Mouse (Mus musculus) spleen, adult 2 months (tissue): ENCODE measurements around the gene Wnk4. TPM values are rescaled to one million over a fixed set of nuclear protein-coding genes. Genes with fewer than 3 reads are reported as not detected.
A peak's percentile ranks its signal among the peaks of the same experiment; 100 is the strongest.
"Not testable (repeated sequence)": the region's sequence is repeated elsewhere in the genome, so short reads cannot be mapped to it uniquely, and the experiment has no call there.

Source experiments
- DNase-seq, 2 experiments: peaks; one replicate each; pipeline versions ENCODE4 v3.0.0 to v3.0.0-alpha.2; 2012 to 2021; ENCODE audit warnings: low spot score in 2 of 2, low read depth in 1 of 2
- H3K27ac ChIP-seq: fragments of 200-500 bp; 2 replicates; pipeline ENCODE4 v1.5.1; 2012; ENCODE audit warnings: low read length, inconsistent platforms; ENCODE audit not compliant: insufficient read depth
- H3K27me3 ChIP-seq: fragments of 200-500 bp; 2 replicates; pipeline ENCODE4 v1.6.1; 2012; ENCODE audit warnings: mild to moderate bottlenecking, moderate library complexity, low read length, inconsistent platforms; ENCODE audit not compliant: control insufficient read depth, insufficient read depth
- H3K36me3 ChIP-seq: fragments of 200-500 bp; 2 replicates; pipeline ENCODE4 v1.6.1; 2012; ENCODE audit warnings: mild to moderate bottlenecking, low read length, inconsistent platforms; ENCODE audit not compliant: control insufficient read depth, insufficient read depth
- H3K4me1 ChIP-seq: fragments of 200-500 bp; 2 replicates; pipeline ENCODE4 v1.6.1; 2011; ENCODE audit warnings: inconsistent platforms; ENCODE audit not compliant: control insufficient read depth, insufficient read depth, insufficient read length
- H3K4me3 ChIP-seq: fragments of 200-500 bp; 2 replicates; pipeline ENCODE4 v1.5.1; 2011; ENCODE audit warnings: mild to moderate bottlenecking, inconsistent platforms; ENCODE audit not compliant: insufficient read depth, insufficient read length; ENCODE audit errors: extremely low read depth
- CTCF ChIP-seq: fragments of 200-500 bp; IDR thresholded peaks from 2 replicates; pipeline ENCODE4 v1.5.1; 2011; ENCODE audit warnings: mild to moderate bottlenecking, inconsistent platforms; ENCODE audit not compliant: insufficient read depth, insufficient read length, insufficient replicate concordance; ENCODE audit errors: extremely low read depth
- POLR2A ChIP-seq: fragments of 200-500 bp; IDR thresholded peaks from 2 replicates; pipeline ENCODE4 v1.6.1; 2011; ENCODE audit warnings: low read depth, low read length, inconsistent platforms
- WGBS: fragments of 180-500 bp; shearing (Covaris S2); methylation state at CpG from one replicate; pipeline ENCODE4 v1.1.7; 2018; 5-methylcytosine and 5-hydroxymethylcytosine counted together
- polyA plus RNA-seq: library from polyadenylated mRNA; depleted of rRNA; stranded (reverse); fragments of >200 nt; gene quantifications from 2 replicates; pipeline ENCODE4 v1.2.3, GENCODE M21; 2012; rRNA removed

Gene Wnk4
- polyA plus RNA-seq, 1 experiment: 1.9 TPM

DNA sequence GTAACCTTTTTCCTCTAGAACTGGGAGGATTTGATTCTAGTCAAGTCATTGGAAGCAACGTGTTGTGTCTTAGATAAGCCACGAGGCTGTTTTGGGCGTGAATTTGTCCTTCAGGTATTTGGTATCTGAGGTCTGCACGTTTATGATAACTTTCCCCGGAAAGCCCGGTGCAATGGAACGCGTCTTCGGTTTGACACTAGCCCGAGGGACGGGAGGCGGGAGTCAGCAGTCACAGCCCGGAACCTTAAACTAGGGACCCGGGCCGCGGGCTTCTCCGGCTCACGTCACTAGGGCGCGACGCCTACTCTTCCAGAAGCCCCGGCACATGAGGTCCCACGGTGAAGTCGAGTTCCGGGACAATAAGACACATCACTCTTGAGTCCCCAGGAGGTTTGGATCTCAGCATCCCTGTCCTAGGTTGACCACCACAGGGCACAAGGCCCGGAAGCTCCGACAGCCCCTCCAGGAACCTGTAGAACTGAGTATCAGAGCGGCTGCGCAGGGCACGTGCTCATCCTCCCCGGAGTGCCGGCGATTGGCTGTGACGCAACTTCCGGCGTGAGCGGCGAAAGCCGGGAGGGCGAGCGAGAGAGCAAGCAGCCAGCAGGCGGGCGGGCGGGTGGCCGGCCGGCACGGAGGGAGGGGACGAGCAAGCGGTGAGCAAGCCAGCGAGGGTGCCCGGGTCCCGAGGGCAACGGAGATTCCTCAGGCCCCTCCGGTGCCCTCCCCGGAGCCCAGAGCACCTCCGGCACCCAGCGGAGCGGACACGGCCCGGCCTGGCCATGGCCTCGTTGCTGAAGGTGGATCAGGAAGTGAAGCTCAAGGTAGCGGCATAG, 55.5 kb downstream of the Wnk4 start, which contains the start of gene Psme3:
TSS of gene Psme3 (plus strand) at position 549 of the 836 bp plus-strand sequence.
- Histone ChIP-seq H3K27ac (peak within 1 kb of the TSS; percentile 90), H3K36me3 (peaks cover 15% of the 10 kb centered on the region), H3K27me3 (no peaks in the 10 kb centered on the region), H3K4me3 (peak within 1 kb of the TSS; percentile 97), H3K4me1 (no peaks in the 10 kb centered on the region; the same call in 1 of the 2 replicates)
- DNase-seq: peak; percentile 84 to 88
- under 1% methylated on average over 62 of the region's 62 CpGs for WGBS
- peak; percentile 79 for TF ChIP-seq POLR2A
- no peak for TF ChIP-seq CTCF

DNA sequence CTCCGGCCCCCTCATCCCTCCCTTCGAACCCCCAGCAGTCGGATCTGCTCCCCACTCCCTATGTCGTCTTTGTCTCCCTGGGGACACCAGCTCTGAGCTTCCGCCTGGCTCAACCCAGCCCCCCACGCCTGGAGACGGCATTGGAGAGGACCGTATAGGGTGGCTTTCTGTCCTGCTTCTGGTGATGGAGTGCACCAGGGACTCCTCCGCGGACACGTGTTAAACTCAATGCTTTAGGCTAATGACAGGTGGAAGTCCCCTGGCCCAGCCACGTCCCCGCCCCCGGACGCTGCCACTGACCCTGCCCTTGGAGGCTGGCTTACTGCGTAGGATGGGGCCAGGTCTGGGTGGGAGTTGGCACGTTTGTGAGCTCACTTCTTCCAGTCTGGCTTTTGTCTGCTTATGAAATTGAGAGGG, 56.1 kb downstream of the Wnk4 start:
- peaks cover 20% of the 10 kb centered on the region for H3K36me3 ChIP-seq
- H3K27ac ChIP-seq: peak overlapping the region; percentile 90
- no peaks in the 10 kb centered on the region; the same call in 1 of the 2 replicates for H3K4me1 ChIP-seq
- peak in 1 of 2 experiments; percentile 7 for DNase-seq
- no peak for TF ChIP-seq CTCF
- H3K4me3 ChIP-seq: peak overlapping the region; percentile 97
- WGBS: 0% methylated on average over 17 of the region's 17 CpGs
- no peaks in the 10 kb centered on the region for H3K27me3 ChIP-seq

DNA sequence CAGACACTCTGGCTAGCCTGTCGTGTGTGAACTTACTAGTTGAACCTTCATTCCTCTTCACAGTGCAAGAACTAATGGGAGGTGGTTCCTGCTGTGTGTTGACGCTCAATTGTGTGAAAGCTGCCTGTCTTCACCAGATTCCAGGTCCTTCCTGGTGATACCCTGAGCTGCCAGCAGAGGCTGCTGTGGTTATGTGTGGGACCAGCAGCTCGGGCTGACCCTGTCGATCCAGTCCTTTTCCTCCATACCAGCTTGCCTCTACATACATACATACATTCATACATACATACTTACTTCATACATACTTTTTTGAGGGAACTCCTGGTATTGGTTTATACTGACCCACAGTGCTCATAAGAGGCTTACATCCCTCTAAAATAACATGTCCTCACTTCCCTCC, 63.2 kb downstream of the Wnk4 start:
- H3K4me3 ChIP-seq: no peak overlapping the region
- 46% methylated on average over 4 of the region's 4 CpGs for WGBS
- no peaks in the 10 kb centered on the region for H3K4me1 ChIP-seq
- no peaks in the 10 kb centered on the region for H3K27me3 ChIP-seq
- H3K27ac ChIP-seq: no peak overlapping the region
- H3K36me3 ChIP-seq: peaks cover 51% of the 10 kb centered on the region
- TF ChIP-seq CTCF (peak; percentile 51; the same call in 1 of the 2 replicates), POLR2A (no peak)
- DNase-seq: peak in 1 of 2 experiments; percentile 46

DNA sequence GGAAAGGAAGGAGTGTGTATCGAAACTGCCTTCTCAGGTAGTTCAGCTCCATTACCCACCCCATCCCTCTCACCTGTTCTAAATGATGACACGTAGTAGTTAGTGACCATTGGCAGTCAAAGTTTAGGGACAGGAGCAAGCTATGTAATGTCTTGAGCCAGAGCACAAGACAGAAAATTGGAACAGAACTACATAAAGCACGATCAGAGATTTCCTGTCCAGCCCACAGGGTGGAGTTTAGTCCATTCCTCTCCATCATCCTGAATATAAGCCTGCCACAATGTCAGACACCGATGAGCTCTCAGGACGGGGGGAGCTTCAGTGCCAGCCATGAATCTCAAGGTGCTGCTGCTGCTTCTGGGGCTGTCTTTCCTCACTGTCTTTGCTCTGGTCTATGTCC, 64.4 kb downstream of the Wnk4 start, which contains the start of gene Aoc2:
TSS of gene Aoc2 (plus strand) at position 301 of the 400 bp plus-strand sequence.
- no peak for TF ChIP-seq POLR2A
- H3K27ac ChIP-seq: no peak within 1 kb of the TSS
- H3K4me1 ChIP-seq: no peaks in the 10 kb centered on the region
- H3K27me3 ChIP-seq: no peaks in the 10 kb centered on the region
- WGBS: 91% methylated on average over 5 of the region's 5 CpGs
- no peak within 1 kb of the TSS for H3K4me3 ChIP-seq
- H3K36me3 ChIP-seq: peaks cover 45% of the 10 kb centered on the region
- DNase-seq: no peak

DNA sequence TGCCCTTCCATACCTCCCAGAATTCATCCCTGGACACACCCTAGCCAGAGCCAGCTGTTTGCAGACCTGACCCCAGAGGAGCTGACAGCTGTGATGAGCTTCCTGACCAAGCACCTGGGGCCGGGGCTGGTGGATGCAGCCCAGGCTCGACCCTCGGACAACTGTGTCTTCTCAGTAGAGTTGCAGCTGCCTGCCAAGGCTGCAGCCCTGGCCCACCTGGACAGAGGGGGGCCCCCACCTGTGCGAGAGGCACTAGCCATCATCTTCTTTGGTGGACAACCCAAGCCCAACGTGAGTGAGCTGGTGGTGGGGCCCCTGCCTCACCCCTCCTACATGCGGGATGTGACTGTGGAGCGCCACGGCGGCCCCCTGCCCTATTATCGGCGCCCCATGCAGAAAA, 64.8 kb downstream of the Wnk4 start:
- not testable (repeated sequence) for DNase-seq

DNA sequence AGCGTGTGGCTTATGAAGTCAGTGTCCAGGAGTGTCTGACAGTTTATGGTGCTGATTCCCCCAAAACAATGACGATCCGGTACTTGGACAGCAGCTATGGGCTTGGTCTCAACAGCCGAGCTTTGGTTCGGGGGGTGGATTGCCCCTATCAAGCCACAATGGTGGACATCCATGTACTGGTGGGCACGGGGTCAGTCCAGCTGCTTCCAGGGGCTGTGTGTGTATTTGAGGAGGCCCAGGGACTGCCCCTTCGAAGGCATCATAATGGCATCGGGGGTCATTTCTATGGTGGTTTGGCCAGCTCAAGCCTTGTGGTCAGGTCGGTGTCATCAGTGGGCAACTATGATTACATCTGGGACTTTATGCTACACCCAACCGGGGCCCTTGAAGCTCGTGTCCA, 65.8 kb downstream of the Wnk4 start:
- DNase-seq: no peak
- Histone ChIP-seq H3K27ac (no peak overlapping the region), H3K4me3 (no peak overlapping the region), H3K36me3 (peaks cover 34% of the 10 kb centered on the region), H3K27me3 (no peaks in the 10 kb centered on the region), H3K4me1 (no peaks in the 10 kb centered on the region)
- no peak for TF ChIP-seq CTCF
- 95% methylated on average over 11 of the region's 11 CpGs for WGBS

More for the DNA sequence above, 64.8 kb downstream of the Wnk4 start:
- not testable (repeated sequence) for H3K27me3 ChIP-seq, H3K27ac ChIP-seq, H3K4me1 ChIP-seq, H3K4me3 ChIP-seq
- H3K36me3 ChIP-seq: peaks cover 40% of the 10 kb centered on the region
- WGBS: 95% methylated on average over 11 of the region's 11 CpGs

Other genes with a start within 250 kb of the Wnk4 start
- gene Naglu, start 190.6 kb upstream of the Wnk4 start, polyA plus RNA-seq: 28.6 and 34.8 TPM in 2 replicates
- gene Hsd17b1, start 182.2 kb upstream of the Wnk4 start, polyA plus RNA-seq: 1.2 and 1.3 TPM in 2 replicates
- 26.6 and 36.9 TPM in 2 replicates for gene Coasy, start 178.0 kb upstream of the Wnk4 start, polyA plus RNA-seq
- gene Mlx, start 173.3 kb upstream of the Wnk4 start, polyA plus RNA-seq: 20.3 and 23.9 TPM in 2 replicates
- 0.85 and 0.90 TPM in 2 replicates for gene Psmc3ip, start 165.1 kb upstream of the Wnk4 start, polyA plus RNA-seq
- gene Retreg3, start 140.7 kb upstream of the Wnk4 start, polyA plus RNA-seq: 57.8 and 61.3 TPM in 2 replicates
- gene Tubg1, start 140.6 kb upstream of the Wnk4 start, polyA plus RNA-seq: 16.4 and 17.7 TPM in 2 replicates
- gene Tubg2, start 104.7 kb upstream of the Wnk4 start, polyA plus RNA-seq: 3.6 and 4.8 TPM in 2 replicates
- gene Cntnap1, start 90.0 kb upstream of the Wnk4 start, polyA plus RNA-seq: 1.3 and 1.4 TPM in 2 replicates
- gene Plekhh3, start 89.2 kb upstream of the Wnk4 start, polyA plus RNA-seq: 5.8 and 8.4 TPM in 2 replicates
- gene Ccr10, start 85.1 kb upstream of the Wnk4 start, polyA plus RNA-seq: 1.6 and 1.9 TPM in 2 replicates
- gene Ezh1, start 34.1 kb upstream of the Wnk4 start, polyA plus RNA-seq: 28.3 and 30.9 TPM in 2 replicates
- gene Ramp2, start 14.5 kb upstream of the Wnk4 start, polyA plus RNA-seq: 47.6 and 59.7 TPM in 2 replicates
- 56.3 and 62.2 TPM in 2 replicates for gene Vps25, start 6.9 kb upstream of the Wnk4 start, polyA plus RNA-seq
- 0.06 and 0.19 TPM in 2 replicates for gene Cntd1, start 18.4 kb downstream of the Wnk4 start, polyA plus RNA-seq
- 148 TPM in 2 replicates for gene Coa3, start 18.5 kb downstream of the Wnk4 start, polyA plus RNA-seq
- 64.0 and 98.6 TPM in 2 replicates for gene Becn1, start 41.7 kb downstream of the Wnk4 start, polyA plus RNA-seq
- 58.1 and 73.8 TPM in 2 replicates for gene Psme3, start 55.6 kb downstream of the Wnk4 start, polyA plus RNA-seq
- 9.1 and 10.6 TPM in 2 replicates for gene Aoc2, start 64.5 kb downstream of the Wnk4 start, polyA plus RNA-seq
- 2.2 and 2.3 TPM in 2 replicates for gene Aoc3, start 70.0 kb downstream of the Wnk4 start, polyA plus RNA-seq
- gene G6pc, start 107.0 kb downstream of the Wnk4 start, polyA plus RNA-seq: 0.07 TPM in 1 of 2 replicates, not detected in the other
- 17.3 and 18.3 TPM in 2 replicates for gene Aarsd1, start 157.0 kb downstream of the Wnk4 start, polyA plus RNA-seq
- gene Gm27029, start 164.2 kb downstream of the Wnk4 start, polyA plus RNA-seq: 0.11 and 0.29 TPM in 2 replicates
- 14.2 and 18.3 TPM in 2 replicates for gene Rundc1, start 164.5 kb downstream of the Wnk4 start, polyA plus RNA-seq
- gene Ptges3l, start 164.8 kb downstream of the Wnk4 start, polyA plus RNA-seq: 1.1 TPM in 2 replicates
- gene Rpl27, start 181.7 kb downstream of the Wnk4 start, polyA plus RNA-seq: 430 and 509 TPM in 2 replicates
- 44.3 and 53.1 TPM in 2 replicates for gene Ifi35, start 187.8 kb downstream of the Wnk4 start, polyA plus RNA-seq
- gene Rnd2, start 204.4 kb downstream of the Wnk4 start, polyA plus RNA-seq: 2.4 and 3.2 TPM in 2 replicates
- gene Vat1, start 205.7 kb downstream of the Wnk4 start, polyA plus RNA-seq: 56.9 and 59.6 TPM in 2 replicates